Mouse (Mus musculus): ENCODE results near the gene Zbtb16. TPM values are rescaled to one million over a fixed set of nuclear protein-coding genes. Genes with fewer than 3 reads are reported as not detected.

Gene Zbtb16
- polyA plus RNA-seq, 1 experiment from 2014 or later: 2.3 TPM

DNA sequence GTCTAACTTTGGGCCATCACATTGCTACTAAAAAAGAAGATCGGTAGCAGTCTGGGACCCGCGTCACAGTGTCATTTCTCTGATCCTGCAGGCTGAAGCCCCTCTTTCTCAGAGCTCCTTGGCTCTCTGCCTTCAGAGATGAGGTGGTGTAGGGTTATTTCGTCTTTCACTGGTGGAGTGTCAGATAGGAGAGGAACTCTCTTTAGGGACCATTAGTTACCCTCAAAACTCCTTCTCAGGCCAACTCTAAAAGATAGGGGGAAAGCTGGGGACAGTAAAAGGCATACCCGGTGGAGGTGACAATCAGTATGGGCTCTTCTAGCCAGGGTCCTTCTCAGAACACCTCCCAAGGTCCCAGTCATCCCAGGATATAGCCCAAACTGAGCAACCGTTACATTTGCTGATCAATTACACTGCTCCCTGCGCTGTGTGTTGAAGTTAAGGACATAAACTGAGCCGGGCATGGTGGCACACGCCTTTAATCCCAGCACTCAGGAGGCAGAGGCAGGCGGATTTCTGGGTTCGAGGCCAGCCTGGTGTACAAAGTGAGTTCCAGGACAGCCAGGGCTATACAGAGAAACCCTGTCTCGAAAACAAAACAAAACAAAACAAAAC lies 21.0 kb downstream of the Zbtb16 start:
- Histone ChIP-seq H3K9ac (ENCODE audit: low read depth, low read length) (peak overlapping the region; percentile 11), H3K4me3 (ENCODE audit: low read depth, low read length) (no peak overlapping the region)

GRCm38 (mm10) chr9:48813960-48814880 lies 21.8 kb downstream of the Zbtb16 start:
- Histone ChIP-seq H3K27ac (ENCODE audit: low read depth, low read length) (peak overlapping the region; percentile 94), H3K9ac (ENCODE audit: low read depth, low read length) (peak overlapping the region; percentile 11), H3K27me3 (replicated peaks; ENCODE audit: control insufficient read depth, insufficient read depth, low read length) (peaks cover 28% of the 10 kb centered on the region), H3K36me3 (ENCODE audit: control insufficient read depth, insufficient read depth, low read length) (no peaks in the 10 kb centered on the region), H3K4me3 (ENCODE audit: low read depth, low read length) (no peak overlapping the region), H3K4me2 (peak overlapping the region; percentile 58), H3K9me3 (ENCODE audit: control insufficient read depth, low read length) (no peaks in the 10 kb centered on the region), H3K4me1 (replicated peaks; ENCODE audit: control insufficient read depth, insufficient read depth, low read length) (peaks cover 51% of the 10 kb centered on the region)
- ATAC-seq (replicated peaks; ENCODE audit: low FRiP score) (peak; percentile 97), DNase-seq (ENCODE audit: low spot score) (peak; percentile 76)
- WGBS: 25% methylated on average over 19 of the region's 19 CpGs

More for the DNA sequence above, 21.0 kb downstream of the Zbtb16 start:
- peak; percentile 44; the same call in 1 of the 2 replicates for ATAC-seq (replicated peaks; ENCODE audit: low FRiP score)
- Histone ChIP-seq H3K27me3 (replicated peaks; ENCODE audit: control insufficient read depth, insufficient read depth, low read length) (peaks cover 24% of the 10 kb centered on the region), H3K36me3 (ENCODE audit: control insufficient read depth, insufficient read depth, low read length) (no peaks in the 10 kb centered on the region), H3K4me2 (peak overlapping the region; percentile 58), H3K9me3 (ENCODE audit: control insufficient read depth, low read length) (no peaks in the 10 kb centered on the region), H3K4me1 (replicated peaks; ENCODE audit: control insufficient read depth, insufficient read depth, low read length) (peaks cover 51% of the 10 kb centered on the region), H3K27ac (ENCODE audit: low read depth, low read length) (peak overlapping the region; percentile 94)
- 52% methylated on average over 12 of the region's 12 CpGs for WGBS
- DNase-seq (ENCODE audit: low spot score): no peak

DNA sequence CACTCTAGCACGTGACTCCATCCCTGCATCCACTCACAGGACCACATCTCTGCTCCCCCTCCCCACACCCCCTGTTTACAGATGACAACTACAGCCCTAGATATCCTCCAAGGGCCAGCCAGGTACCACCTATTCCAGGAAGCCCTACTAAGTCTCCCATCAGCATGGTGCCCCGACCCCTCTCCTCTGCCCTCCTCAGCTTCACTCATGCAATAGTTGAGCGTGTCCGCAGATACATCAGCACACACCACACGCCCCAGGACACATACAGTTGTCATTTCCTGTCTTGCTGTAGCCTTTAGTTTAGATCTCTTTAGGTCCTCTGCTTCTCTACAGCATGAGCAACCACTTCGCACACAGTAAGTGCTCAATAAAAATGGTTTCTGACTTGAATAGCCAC lies 23.7 kb downstream of the Zbtb16 start:
- no peak for ATAC-seq (replicated peaks; ENCODE audit: low FRiP score)
- no peaks in the 10 kb centered on the region for H3K9me3 ChIP-seq (ENCODE audit: control insufficient read depth, low read length)
- no peaks in the 10 kb centered on the region for H3K36me3 ChIP-seq (ENCODE audit: control insufficient read depth, insufficient read depth, low read length)
- no peak overlapping the region for H3K4me2 ChIP-seq
- no peak for DNase-seq (ENCODE audit: low spot score)
- H3K27me3 ChIP-seq (replicated peaks; ENCODE audit: control insufficient read depth, insufficient read depth, low read length): peaks cover 36% of the 10 kb centered on the region
- H3K4me3 ChIP-seq (ENCODE audit: low read depth, low read length): no peak overlapping the region
- no peak overlapping the region for H3K9ac ChIP-seq (ENCODE audit: low read depth, low read length)
- H3K27ac ChIP-seq (ENCODE audit: low read depth, low read length): no peak overlapping the region
- peaks cover 46% of the 10 kb centered on the region for H3K4me1 ChIP-seq (replicated peaks; ENCODE audit: control insufficient read depth, insufficient read depth, low read length)
- WGBS: 84% methylated on average over 6 of the region's 6 CpGs

GRCm38 (mm10) chr9:48806591-48806990 lies 29.4 kb downstream of the Zbtb16 start:
- Histone ChIP-seq H3K4me1 (replicated peaks; ENCODE audit: control insufficient read depth, insufficient read depth, low read length) (peaks cover 29% of the 10 kb centered on the region), H3K27ac (ENCODE audit: low read depth, low read length) (no peak overlapping the region), H3K9me3 (ENCODE audit: control insufficient read depth, low read length) (no peaks in the 10 kb centered on the region), H3K27me3 (replicated peaks; ENCODE audit: control insufficient read depth, insufficient read depth, low read length) (peaks cover 32% of the 10 kb centered on the region), H3K4me3 (ENCODE audit: low read depth, low read length) (no peak overlapping the region), H3K4me2 (peak overlapping the region; percentile 15), H3K9ac (ENCODE audit: low read depth, low read length) (peak overlapping the region; percentile 34; the same call in 1 of the 2 replicates), H3K36me3 (ENCODE audit: control insufficient read depth, insufficient read depth, low read length) (no peaks in the 10 kb centered on the region)
- ATAC-seq (replicated peaks; ENCODE audit: low FRiP score): no peak
- 38% methylated on average over 6 of the region's 6 CpGs for WGBS
- DNase-seq (ENCODE audit: low spot score): no peak

DNA sequence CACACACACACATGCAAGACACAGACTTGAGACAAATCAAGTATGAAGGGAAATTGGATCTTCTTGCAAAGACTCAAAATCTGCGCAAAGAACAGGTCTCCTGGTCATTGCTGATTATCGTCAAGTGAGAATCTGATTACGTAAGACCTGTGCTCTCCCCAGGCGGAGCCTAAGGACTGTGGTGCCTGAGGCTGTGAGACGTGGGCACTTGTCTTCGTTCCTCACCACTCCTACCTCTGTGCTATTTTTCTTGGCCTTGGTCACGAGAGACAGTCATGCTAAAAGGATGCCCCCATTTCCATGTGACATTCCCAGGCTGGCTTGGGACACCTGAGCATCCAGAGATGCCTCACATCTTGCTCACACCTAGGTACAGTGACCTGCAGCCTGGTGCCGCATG lies 30.2 kb downstream of the Zbtb16 start:
- H3K4me1 ChIP-seq (replicated peaks; ENCODE audit: control insufficient read depth, insufficient read depth, low read length): peaks cover 30% of the 10 kb centered on the region
- DNase-seq (ENCODE audit: low spot score) (no peak), ATAC-seq (replicated peaks; ENCODE audit: low FRiP score) (no peak)
- H3K4me3 ChIP-seq (ENCODE audit: low read depth, low read length): no peak overlapping the region
- 66% methylated on average over 8 of the region's 8 CpGs for whole genome bisulfite sequencing
- no peak overlapping the region for H3K27ac ChIP-seq (ENCODE audit: low read depth, low read length)
- no peaks in the 10 kb centered on the region for H3K36me3 ChIP-seq (ENCODE audit: control insufficient read depth, insufficient read depth, low read length)
- H3K9me3 ChIP-seq (ENCODE audit: control insufficient read depth, low read length): no peaks in the 10 kb centered on the region
- no peak overlapping the region for H3K9ac ChIP-seq (ENCODE audit: low read depth, low read length)
- no peak overlapping the region; the same call in 1 of the 2 replicates for H3K4me2 ChIP-seq
- H3K27me3 ChIP-seq (replicated peaks; ENCODE audit: control insufficient read depth, insufficient read depth, low read length): peaks cover 29% of the 10 kb centered on the region

DNA sequence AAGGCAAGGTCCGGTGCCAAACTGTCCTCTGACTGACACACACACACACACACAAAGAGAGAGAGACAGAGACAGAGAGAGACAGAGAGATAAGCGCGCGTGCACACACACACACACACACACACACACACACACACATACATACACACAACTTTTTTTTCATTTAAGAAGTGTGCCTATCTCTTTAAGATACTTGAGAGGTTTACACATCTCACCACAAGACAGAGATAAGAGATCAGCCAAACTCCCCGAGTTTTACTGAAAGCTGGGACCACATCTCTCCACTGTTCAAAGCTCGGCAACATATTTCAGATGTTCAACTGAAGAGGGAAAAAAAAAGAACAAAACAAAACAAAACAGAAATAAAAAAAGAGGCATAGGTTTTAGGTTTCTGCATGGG lies 31.5 kb downstream of the Zbtb16 start:
- Histone ChIP-seq H3K9ac (ENCODE audit: low read depth, low read length) (no peak overlapping the region), H3K4me1 (replicated peaks; ENCODE audit: control insufficient read depth, insufficient read depth, low read length) (peaks cover 29% of the 10 kb centered on the region), H3K36me3 (ENCODE audit: control insufficient read depth, insufficient read depth, low read length) (no peaks in the 10 kb centered on the region), H3K4me2 (no peak overlapping the region), H3K27ac (ENCODE audit: low read depth, low read length) (no peak overlapping the region), H3K4me3 (ENCODE audit: low read depth, low read length) (no peak overlapping the region), H3K9me3 (ENCODE audit: control insufficient read depth, low read length) (no peaks in the 10 kb centered on the region), H3K27me3 (replicated peaks; ENCODE audit: control insufficient read depth, insufficient read depth, low read length) (peaks cover 24% of the 10 kb centered on the region)
- ATAC-seq (replicated peaks; ENCODE audit: low FRiP score): no peak
- no peak for DNase-seq (ENCODE audit: low spot score)
- WGBS: 46% methylated on average over 6 of the region's 6 CpGs

DNA sequence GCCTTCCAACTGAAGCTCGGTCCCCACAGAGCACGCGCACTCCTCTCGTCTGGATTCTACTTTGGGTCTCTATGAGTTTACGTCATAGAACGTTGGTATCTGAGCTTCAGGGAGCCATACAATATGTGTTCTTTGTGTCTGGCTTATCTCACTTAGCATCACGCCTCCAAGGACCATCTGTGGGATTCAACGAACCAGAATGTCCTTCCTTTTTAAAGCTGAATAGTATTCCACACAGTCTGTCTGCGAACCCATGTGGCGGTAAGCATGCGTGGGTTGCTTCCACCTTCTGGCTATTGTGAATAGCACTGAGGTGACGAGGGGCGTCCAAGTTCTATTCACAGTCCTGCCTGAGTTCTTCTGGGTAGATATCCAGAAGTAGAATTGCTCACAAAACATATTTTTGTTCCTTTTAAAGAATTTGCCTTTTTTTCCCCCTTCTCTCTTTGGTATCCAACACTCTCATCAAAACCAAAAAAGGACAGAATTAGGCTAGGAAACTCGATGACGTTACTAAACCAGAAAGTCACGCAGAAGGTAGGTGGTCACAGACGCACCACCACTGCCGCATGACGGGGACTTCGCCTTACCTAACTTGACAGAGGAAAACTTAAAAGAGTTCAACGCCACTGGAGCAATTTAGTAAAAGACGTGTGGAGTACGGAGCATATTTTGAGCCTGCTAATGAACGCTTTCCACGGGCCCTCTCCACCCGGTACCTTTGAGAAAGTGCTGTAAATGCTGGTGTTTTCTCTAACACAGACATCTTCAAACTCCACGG lies 32.4 kb downstream of the Zbtb16 start:
- Histone ChIP-seq H3K27ac (ENCODE audit: low read depth, low read length) (no peak overlapping the region), H3K4me1 (replicated peaks; ENCODE audit: control insufficient read depth, insufficient read depth, low read length) (peaks cover 23% of the 10 kb centered on the region), H3K27me3 (replicated peaks; ENCODE audit: control insufficient read depth, insufficient read depth, low read length) (peaks cover 24% of the 10 kb centered on the region), H3K4me3 (ENCODE audit: low read depth, low read length) (no peak overlapping the region), H3K9me3 (ENCODE audit: control insufficient read depth, low read length) (no peaks in the 10 kb centered on the region), H3K36me3 (ENCODE audit: control insufficient read depth, insufficient read depth, low read length) (no peaks in the 10 kb centered on the region), H3K4me2 (no peak overlapping the region), H3K9ac (ENCODE audit: low read depth, low read length) (no peak overlapping the region)
- ATAC-seq (replicated peaks; ENCODE audit: low FRiP score) (no peak), DNase-seq (ENCODE audit: low spot score) (no peak)
- WGBS: 89% methylated on average over 27 of the region's 27 CpGs

- Histone ChIP-seq H3K9ac (ENCODE audit: low read depth, low read length) (no peak overlapping the region), H3K36me3 (ENCODE audit: control insufficient read depth, insufficient read depth, low read length) (no peaks in the 10 kb centered on the region), H3K4me2 (no peak overlapping the region), H3K4me1 (replicated peaks; ENCODE audit: control insufficient read depth, insufficient read depth, low read length) (peaks cover 21% of the 10 kb centered on the region), H3K27ac (ENCODE audit: low read depth, low read length) (no peak overlapping the region), H3K9me3 (ENCODE audit: control insufficient read depth, low read length) (no peaks in the 10 kb centered on the region), H3K4me3 (ENCODE audit: low read depth, low read length) (no peak overlapping the region), H3K27me3 (replicated peaks; ENCODE audit: control insufficient read depth, insufficient read depth, low read length) (peaks cover 21% of the 10 kb centered on the region)
- no peak for ATAC-seq (replicated peaks; ENCODE audit: low FRiP score)
- 38% methylated on average over 5 of the region's 5 CpGs for WGBS
- no peak for DNase-seq (ENCODE audit: low spot score)
Measured at GRCm38 (mm10) chr9:48802374-48802773, 33.6 kb downstream of the Zbtb16 start.
